Mouse (Mus musculus): ENCODE measurements around the gene Itgb5.

GRCm38 (mm10) chr16:33946021-33946420, 116.6 kb downstream of the Itgb5 start:
- TF ChIP-seq POLR2A (IDR thresholded peaks at IDR 0.05; ENCODE audit: insufficient read depth, low read length): no peak
- TF ChIP-seq CTCF (IDR thresholded peaks at IDR 0.05; ENCODE audit: low read depth, low read length): no peak
